Mouse (Mus musculus): ENCODE results near the gene Nrxn2.

- no peak for TF ChIP-seq CTCF (IDR thresholded peaks at IDR 0.05; ENCODE audit: low read depth)
- no peak for TF ChIP-seq EP300 (optimal IDR thresholded peaks at IDR 0.05)
These were observed 48.9 kb downstream of the Nrxn2 start for GRCm38 (mm10) chr19:6467374-6467979.
